Mouse (Mus musculus) liver, adult 2 months (tissue): ENCODE data around the gene Frrs1l.

ENCODE experiments used
- CTCF ChIP-seq: fragments of 200-500 bp; IDR thresholded peaks from 2 replicates; pipeline ENCODE4 v1.5.1; 2011; ENCODE audit warnings: low read depth, low read length, control low read depth
- POLR2A ChIP-seq: fragments of 200-500 bp; IDR thresholded peaks from 2 replicates; pipeline ENCODE4 v1.6.1; 2011; ENCODE audit warnings: low read length, control low read depth; ENCODE audit not compliant: insufficient read depth; ENCODE audit errors: extremely low read depth

GRCm38 (mm10) chr4:56965586-56966179, 24.5 kb downstream of the Frrs1l start:
- no peak for TF ChIP-seq CTCF
- TF ChIP-seq POLR2A, result no peak
